9 mouse cellular contexts compared by ENCODE assay signal in the genomic region with DNA sequence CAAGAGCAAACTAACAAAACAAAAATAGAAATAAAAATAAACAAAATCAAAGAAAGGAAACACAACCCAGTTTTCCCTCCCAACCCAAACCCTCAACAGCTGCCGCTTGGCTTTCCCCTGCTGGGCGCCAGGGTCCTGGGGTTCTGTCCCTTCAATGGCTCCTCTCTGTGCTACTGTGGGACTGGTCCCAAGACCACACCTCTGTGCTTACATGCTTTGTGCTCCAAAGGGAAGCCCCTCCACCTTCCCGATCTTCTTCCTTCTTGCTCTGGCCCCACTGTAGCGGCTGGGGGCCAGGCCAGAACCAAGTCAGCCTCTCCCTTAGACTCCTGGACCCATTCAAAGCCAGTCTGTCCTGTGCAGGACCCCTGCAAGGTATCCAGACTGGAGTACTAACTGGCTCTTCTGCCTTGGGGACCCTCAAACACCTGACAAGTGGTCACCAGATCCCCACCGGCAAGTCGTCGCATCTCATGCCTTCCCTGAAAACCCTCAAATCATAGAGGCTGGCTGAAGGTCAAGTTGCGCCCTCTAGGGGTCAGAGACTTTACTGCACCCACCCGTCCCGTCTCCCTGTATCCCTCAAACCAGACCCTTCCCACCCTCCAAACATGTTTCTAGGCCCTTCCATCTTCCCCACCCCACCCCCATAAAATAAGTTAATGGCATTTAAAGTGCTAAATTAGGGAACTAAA. TPM values are rescaled to one million over a fixed set of nuclear protein-coding genes. Genes with fewer than 3 reads are reported as not detected.
DNase-seq lines count a peak whose midpoint lies in the region; ATAC-seq and TF ChIP-seq lines count a peak whose summit lies in the region.
"Had no signal": no experiment of that assay in that cellular context is flagged by ENCODE, and none has a peak within 500 bp of the region (broad histone marks: within the 10 kb centered on the region; RNA-seq: fewer than 3 reads in every experiment).

No protein-coding gene starts in this region.

- no peaks in the 10 kb centered on the region for H3K79me2 ChIP-seq in CH12.LX (replicated peaks; ENCODE audit: control insufficient read depth, extremely low read depth, insufficient read depth, poor library complexity, severe bottlenecking)

- dilution Hi-C loops in CH12.LX (cut with MboI; ENCODE audit: extremely low pct_ligation_motif_present, extremely low pct_unique_long_range_greater_than_20kb, low sequenced_read_pairs), result no loop called here

- peaks cover 23 to 51% of the 10 kb centered on the region in 2 experiments for H3K4me1 ChIP-seq in CH12.LX (ENCODE audit: control insufficient read depth in 1 of 2, insufficient read depth in 2 of 2)
- H3K4me1 ChIP-seq in kidney, adult 2 months (ENCODE audit: control insufficient read depth, insufficient read depth, low read length), result no peaks in the 10 kb centered on the region
- H3K4me1 ChIP-seq in lung, embryonic 14.5 days (ENCODE audit: insufficient read depth), result no peaks in the 10 kb centered on the region; the same call in 1 of the 2 replicates

- H3K4me2 ChIP-seq in CH12.LX (ENCODE audit: insufficient read depth, low read depth, poor library complexity, severe bottlenecking), result peak overlapping the region; percentile 39
- peak overlapping the region; percentile 42; the same call in 1 of the 2 replicates for H3K4me2 ChIP-seq in lung, embryonic 14.5 days

- 35% methylated on average over 10 of the region's 10 CpGs for WGBS in kidney, adult 2 months
- WGBS in lung, embryonic 14.5 days, result 33% methylated on average over 10 of the region's 10 CpGs

- peak overlapping the region; percentile 28 to 62 (median 47) for H3K4me3 ChIP-seq in CH12.LX (replicated peaks in 1 of 3; ENCODE audit: low read depth in 2 of 3, low read length in 2 of 3, poor library complexity in 1 of 3)
- H3K4me3 ChIP-seq in kidney, adult 2 months (ENCODE audit: insufficient read depth, low read depth, low read length), result no peak overlapping the region
- H3K4me3 ChIP-seq in lung, embryonic 14.5 days (ENCODE audit: low read depth, low read length), result no peak overlapping the region

- TF ChIP-seq CTCF in CH12.LX (conservative IDR thresholded peaks at IDR 0.05 in 1 of 2, IDR thresholded peaks at IDR 0.05 in 1 of 2; ENCODE audit: low read depth in 2 of 2, low read length in 2 of 2), result peak; percentile 82 to 84
- TF ChIP-seq CTCF in kidney, adult 2 months (conservative IDR thresholded peaks at IDR 0.05; ENCODE audit: insufficient read depth, insufficient read length, low read depth, low read length), result peak; percentile 84
- peak; percentile 81 for TF ChIP-seq CTCF in lung, embryonic 14.5 days (IDR thresholded peaks at IDR 0.05; ENCODE audit: low read depth)

- in situ Hi-C loops in CH12.LX (cut with MboI; ENCODE audit: low pct_ligation_motif_present, low pct_unique_long_range_greater_than_20kb, low sequenced_read_pairs), result no loop called here

- TF ChIP-seq RAD21 in CH12.LX (IDR thresholded peaks at IDR 0.05; ENCODE audit: low read depth, low read length), result peak; percentile 68

- H3K27me3 ChIP-seq in CH12.LX (replicated peaks), result peaks cover 28% of the 10 kb centered on the region
- no peaks in the 10 kb centered on the region for H3K27me3 ChIP-seq in kidney, adult 2 months (replicated peaks; ENCODE audit: control insufficient read depth, insufficient read depth, low read length)
- no peaks in the 10 kb centered on the region for H3K27me3 ChIP-seq in lung, embryonic 14.5 days (ENCODE audit: insufficient read depth, low read length)

- no peak for ATAC-seq in lung, embryonic 14.5 days (ENCODE audit: insufficient read depth)
- ATAC-seq in inflammation-experienced regulatory T-cells, adult 6 months, result no peak

- no peak for TF ChIP-seq POLR2A in CH12.LX (IDR thresholded peaks at IDR 0.05; ENCODE audit: low read depth, low read length)
- TF ChIP-seq POLR2A in kidney, adult 2 months (IDR thresholded peaks at IDR 0.05; ENCODE audit: low read depth, low read length), result no peak

- H3K9ac ChIP-seq in CH12.LX (ENCODE audit: insufficient read depth, low read depth), result no peak overlapping the region
- H3K9ac ChIP-seq in lung, embryonic 14.5 days, result no peak overlapping the region

- no peaks in the 10 kb centered on the region for H3K36me3 ChIP-seq in CH12.LX (replicated peaks in 1 of 2; ENCODE audit: control insufficient read depth in 1 of 2, insufficient read depth in 1 of 2, low read length in 1 of 2)
- no peaks in the 10 kb centered on the region for H3K36me3 ChIP-seq in kidney, adult 2 months (ENCODE audit: control insufficient read depth, insufficient read depth, low read length)
- H3K36me3 ChIP-seq in lung, embryonic 14.5 days (ENCODE audit: insufficient read depth), result no peaks in the 10 kb centered on the region

- peaks cover 5% of the 10 kb centered on the region for H3K9me3 ChIP-seq in CH12.LX (replicated peaks; ENCODE audit: low read length)
- H3K9me3 ChIP-seq in lung, embryonic 14.5 days (ENCODE audit: low read depth, low read length), result no peaks in the 10 kb centered on the region

- TF ChIP-seq EP300 in CH12.LX (IDR thresholded peaks at IDR 0.05; ENCODE audit: low read length), result no peak

- no peak overlapping the region; the same call in 1 of the 2 replicates for H3K27ac ChIP-seq in CH12.LX (ENCODE audit: insufficient read depth, low read depth)
- H3K27ac ChIP-seq in kidney, adult 2 months (ENCODE audit: insufficient read depth, low read depth, low read length), result peak overlapping the region; percentile 45
- peak overlapping the region; percentile 61; the same call in 1 of the 2 replicates for H3K27ac ChIP-seq in lung, embryonic 14.5 days (ENCODE audit: low read depth)

- peak; percentile 89 for DNase-seq in CH12.LX (ENCODE audit: extremely low read depth)
- peak; percentile 90 for DNase-seq in R1 (ENCODE audit: low read depth, low spot score)
- DNase-seq in cerebellum, postnatal 36 days, result peak; percentile 83 to 85
- peak; percentile 74 for DNase-seq in heart, adult 8-10 months (ENCODE audit: low spot score)
- DNase-seq in kidney, adult 2 months, result peak; percentile 75
- DNase-seq in lung, embryonic 14.5 days, result peak; percentile 79
- peak; percentile 71 for DNase-seq in right cerebral cortex, postnatal 4 days

TF ChIP-seq in CH12.LX, 34 proteins besides CTCF, POLR2A, EP300 and RAD21:
- no peak for TF ChIP-seq POLR2AphosphoS2 (IDR thresholded peaks at IDR 0.05; ENCODE audit: low read depth, low read length)
- TF ChIP-seq BHLHE40 (IDR thresholded peaks at IDR 0.05; ENCODE audit: low read depth, low read length), result no peak
- no peak for TF ChIP-seq JUN (IDR thresholded peaks at IDR 0.05; ENCODE audit: insufficient read depth, low read depth, low read length)
- peak; percentile 75; the same call in 1 of the 2 replicates for TF ChIP-seq RCOR1 (conservative IDR thresholded peaks at IDR 0.05; ENCODE audit: low read depth, low read length)
- no peak for TF ChIP-seq MAZ (IDR thresholded peaks at IDR 0.05; ENCODE audit: low read depth, low read length)
- TF ChIP-seq MYC (IDR thresholded peaks at IDR 0.05; ENCODE audit: low read depth, low read length), result peak; percentile 23; the same call in 1 of the 2 replicates
- TF ChIP-seq NELFE (IDR thresholded peaks at IDR 0.05; ENCODE audit: low read depth, low read length), result no peak; the same call in none of the 2 replicates
- no peak for TF ChIP-seq ZKSCAN1 (IDR thresholded peaks at IDR 0.05; ENCODE audit: borderline replicate concordance, low read depth, low read length)
- no peak for TF ChIP-seq ELF1 (IDR thresholded peaks at IDR 0.05; ENCODE audit: low read depth, low read length)
- TF ChIP-seq IRF4 (IDR thresholded peaks at IDR 0.05; ENCODE audit: low read depth, low read length), result peak; percentile 31; the same call in 1 of the 2 replicates
- peak; percentile 42; the same call in 1 of the 2 replicates for TF ChIP-seq MXI1 (IDR thresholded peaks at IDR 0.05; ENCODE audit: low read depth, low read length)
- peak; percentile 57 for TF ChIP-seq SMC3 (IDR thresholded peaks at IDR 0.05; ENCODE audit: low read depth, low read length)
- no peak for TF ChIP-seq NRF1 (IDR thresholded peaks at IDR 0.05; ENCODE audit: low read depth, low read length)
- TF ChIP-seq ZC3H11A (IDR thresholded peaks at IDR 0.05; ENCODE audit: low read depth, low read length), result no peak
- 0 out of 2 replicates have a peak, but pooled peaks have one; percentile 41 for TF ChIP-seq SIN3A (IDR thresholded peaks at IDR 0.05; ENCODE audit: low read length)
- no peak for TF ChIP-seq KAT2A (IDR thresholded peaks at IDR 0.05; ENCODE audit: insufficient replicate concordance, low read length)
- 0 out of 2 replicates have a peak, but pooled peaks have one; percentile 29 for TF ChIP-seq MAX (IDR thresholded peaks at IDR 0.05; ENCODE audit: low read length)
- no peak for TF ChIP-seq GABPA (IDR thresholded peaks at IDR 0.05; ENCODE audit: insufficient replicate concordance, low read depth, low read length)
- TF ChIP-seq TBP (conservative IDR thresholded peaks at IDR 0.05; ENCODE audit: low read depth, low read length), result no peak
TF ChIP-seq in CH12.LX: peak in this region for 7.

RNA-seq across cellular contexts. Expression of gene 4933428G20Rik, which starts 11.0 kb away (rescaled TPM):
- total RNA-seq in CH12.LX (2012; rRNA removed) (0.17 TPM in 1 of 2 replicates, not detected in the other), CH12.LX (2014; rRNA removed) (not detected in 2 replicates)
- 0.30 and 0.50 TPM in 2 replicates for polyA plus RNA-seq in CH12.LX (2012; ENCODE audit: insufficient read length, low read depth)
- total RNA-seq in heart, adult 8-10 months (2022), result not detected
- polyA plus RNA-seq in kidney, adult 2 months (2012; rRNA removed), result not detected in 2 replicates
- 0.13 and 0.23 TPM in 2 replicates for polyA plus RNA-seq in lung, embryonic 14.5 days (2014; fragmentation: Nextera tagmentation; extraction: Ambion mirVana)
- polyA plus RNA-seq in inflammation-experienced regulatory T-cells, adult 6 months (2017; shearing (Covaris generic)), result not detected
- total RNA-seq: left cerebral cortex, postnatal 10 days had no signal

Comparison
In these comparisons a context has a peak if more than half of its experiments do, and no peak if none do; other contexts are left out.
1. H3K4me3 ChIP-seq: peak in CH12.LX (3 of 3); none in kidney, adult 2 months (single experiment) and lung, embryonic 14.5 days (single experiment).
2. Peak in every context shown above with its lines, with median percentiles within 50 percentile points of each other: DNase-seq and CTCF ChIP-seq.